Mouse (Mus musculus) kidney, adult 18-20 months (tissue): ENCODE results near the gene Oca2.
A peak's percentile ranks its signal among the peaks of the same experiment; 100 is the strongest.

ENCODE experiments used
- DNase-seq: peaks from one replicate; pipeline ENCODE4 v3.0.0; 2021

The Oca2 gene

DNA sequence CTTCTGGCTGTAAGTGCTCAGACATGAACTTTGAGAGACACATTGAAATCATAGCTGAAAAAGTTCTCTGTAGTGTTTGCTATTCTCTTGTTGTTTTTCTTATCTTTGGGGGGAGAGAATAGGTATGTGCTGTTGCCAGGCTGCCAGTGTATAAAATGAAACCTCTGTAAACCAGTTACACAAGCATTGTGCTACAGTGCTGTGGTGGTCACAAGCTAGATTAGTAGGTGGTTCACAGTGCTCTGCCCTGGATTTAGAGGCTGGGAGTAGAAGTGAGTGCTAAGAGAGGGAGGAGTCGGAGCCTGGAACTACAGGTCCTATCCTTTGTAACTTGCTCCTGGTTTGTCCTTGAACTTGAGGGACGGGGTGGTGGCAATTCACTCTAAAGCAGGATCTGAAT is 148.7 kb downstream of the Oca2 start:
- no peak for DNase-seq

DNA sequence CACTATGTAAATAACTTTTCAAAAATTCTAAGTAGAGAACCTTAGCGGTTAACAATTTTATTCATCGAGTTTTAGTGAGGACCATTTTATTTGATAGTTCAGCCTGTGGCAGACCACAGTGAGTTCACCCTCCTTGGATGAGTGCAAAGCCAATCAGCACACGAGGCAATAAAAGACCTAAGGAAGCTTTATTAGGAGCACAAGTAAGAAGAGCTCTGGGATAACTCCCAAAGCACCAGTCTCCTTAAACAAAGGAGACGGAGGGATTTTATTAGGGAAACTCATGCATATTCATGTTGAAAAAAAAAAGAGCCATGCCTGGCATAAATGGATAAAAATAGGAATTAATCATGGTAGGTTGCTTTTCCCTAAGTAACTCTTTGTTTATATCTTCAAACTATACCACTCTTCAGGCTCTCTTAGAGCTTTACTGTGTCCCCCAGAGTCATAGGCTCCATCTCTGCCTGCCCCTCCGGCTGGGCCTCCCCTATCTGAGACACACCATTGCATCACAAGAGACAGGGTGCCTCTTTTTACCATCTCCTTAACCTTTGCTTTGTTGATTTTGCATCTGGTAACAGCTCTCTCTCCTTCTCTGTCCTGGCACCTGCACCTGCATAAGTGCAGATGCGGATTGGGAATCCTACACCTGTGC is 178.7 kb downstream of the Oca2 start:
- no peak for DNase-seq

DNA sequence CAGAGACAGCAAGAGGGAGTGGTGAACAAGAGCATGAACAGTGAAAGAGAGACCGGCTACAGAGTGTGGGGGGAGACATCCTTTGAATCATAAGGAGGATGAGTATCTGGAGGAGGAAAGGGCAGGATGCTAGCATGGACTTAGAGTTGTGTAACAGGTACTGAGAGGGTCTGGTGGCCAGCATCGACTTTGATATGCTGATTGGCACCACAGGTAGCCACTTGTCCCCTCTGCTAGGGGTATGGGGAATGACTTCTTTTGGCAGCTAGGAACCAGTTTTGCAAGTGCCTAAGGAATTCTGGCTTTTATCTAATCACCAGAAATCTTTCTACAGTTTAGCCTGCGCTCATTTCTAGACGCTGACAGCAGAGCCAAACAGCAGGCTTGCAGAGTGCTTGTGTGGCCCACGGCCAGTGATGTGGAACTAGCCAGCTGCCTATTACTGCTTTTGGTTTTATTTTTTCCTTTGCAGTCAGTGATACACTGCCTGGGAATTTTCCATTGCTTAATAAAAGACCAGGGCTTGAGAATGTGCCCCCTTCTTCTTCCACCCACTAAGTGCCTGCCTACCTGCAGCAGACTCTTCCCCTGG is 179.8 kb downstream of the Oca2 start:
- DNase-seq = peak; percentile 3

DNA sequence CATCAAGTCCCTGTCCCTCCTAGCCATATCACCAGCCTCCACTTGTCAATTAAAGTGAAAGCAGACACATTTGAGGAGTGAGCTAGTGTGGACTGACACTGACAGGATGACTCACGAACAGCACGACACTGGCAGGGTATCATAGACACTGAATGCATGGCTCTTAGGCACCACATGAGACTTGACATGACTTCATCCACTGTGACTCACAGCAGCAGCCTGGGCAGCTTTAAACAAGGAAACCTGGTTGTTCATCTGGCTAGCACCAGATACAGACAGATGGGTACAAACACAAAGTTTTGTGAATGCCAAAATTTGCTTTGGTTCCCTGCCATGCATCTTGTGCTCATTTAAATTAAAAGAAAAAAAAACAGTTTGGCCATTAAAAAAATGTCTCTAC is 182.4 kb downstream of the Oca2 start:
- no peak for DNase-seq

DNA sequence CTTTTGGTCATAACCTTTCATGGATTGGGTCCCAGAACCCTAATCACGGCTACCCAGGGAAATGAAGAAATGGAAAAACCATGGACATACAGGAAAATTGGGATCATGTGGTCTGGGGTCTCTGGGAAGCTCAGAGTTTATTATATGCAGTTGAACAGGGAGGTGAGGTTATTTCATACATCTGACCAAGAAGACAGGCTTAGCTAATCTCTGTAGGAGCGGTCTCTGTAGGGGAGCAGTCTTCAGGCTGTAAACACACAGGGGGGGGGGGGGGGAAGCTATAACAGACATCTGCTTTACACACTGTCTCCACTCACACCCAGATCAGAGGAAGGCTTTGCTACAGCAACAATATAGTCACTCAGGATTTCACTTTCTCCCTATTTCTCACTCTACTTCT is 184.0 kb downstream of the Oca2 start:
- DNase-seq = no peak

DNA sequence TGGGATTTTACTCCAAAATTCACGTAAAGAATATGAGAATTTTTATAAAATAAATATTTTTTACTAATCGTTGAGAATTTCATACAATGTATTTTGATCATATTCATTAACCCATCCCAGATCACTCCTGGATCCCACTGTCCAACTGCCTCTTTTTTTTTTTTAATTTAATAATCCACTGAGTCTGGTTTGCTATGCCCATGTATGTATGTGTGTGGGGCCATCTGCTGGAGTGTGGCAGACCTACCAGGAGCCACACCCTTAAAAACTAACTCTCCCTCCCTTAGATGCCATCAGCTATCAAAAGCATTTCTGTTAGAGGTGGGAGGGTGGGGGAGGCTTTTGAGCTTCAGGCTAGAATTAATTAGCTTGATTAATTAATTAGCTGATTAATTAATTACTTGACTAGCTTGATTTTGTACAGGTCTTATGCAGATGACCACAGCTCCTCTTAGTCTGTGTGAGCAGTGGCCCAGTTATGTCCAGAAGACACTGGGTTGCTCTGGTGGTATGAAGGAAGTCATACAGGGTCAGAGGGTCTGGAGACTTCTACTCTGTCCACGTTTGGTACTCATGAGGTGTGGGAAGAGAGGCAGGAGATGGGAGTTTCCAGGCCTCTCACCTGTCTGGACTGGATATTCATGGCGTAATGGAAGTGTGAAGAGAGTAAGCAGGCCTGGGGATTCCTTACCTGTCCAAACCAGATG is 221.4 kb downstream of the Oca2 start:
- no peak for DNase-seq

DNA sequence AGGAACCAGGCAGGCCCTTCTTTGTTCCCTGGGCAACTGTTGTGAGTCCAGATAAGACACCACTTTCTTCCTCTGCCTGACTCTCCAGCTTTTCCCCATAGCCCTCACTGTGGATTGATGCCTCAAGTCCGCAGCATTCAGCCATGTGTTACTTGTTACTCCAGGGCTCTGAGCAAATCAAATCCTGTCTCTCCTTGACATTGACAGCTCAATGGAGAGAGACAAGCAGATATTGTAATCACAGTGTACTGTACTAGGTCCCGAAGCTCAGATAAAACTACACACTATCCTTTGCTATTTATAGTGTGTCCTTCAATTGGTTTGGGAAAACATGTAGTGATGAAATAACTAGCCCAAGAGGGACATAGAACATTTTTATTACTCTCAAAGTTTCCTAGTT is 258.7 kb downstream of the Oca2 start:
- DNase-seq = no peak

DNA sequence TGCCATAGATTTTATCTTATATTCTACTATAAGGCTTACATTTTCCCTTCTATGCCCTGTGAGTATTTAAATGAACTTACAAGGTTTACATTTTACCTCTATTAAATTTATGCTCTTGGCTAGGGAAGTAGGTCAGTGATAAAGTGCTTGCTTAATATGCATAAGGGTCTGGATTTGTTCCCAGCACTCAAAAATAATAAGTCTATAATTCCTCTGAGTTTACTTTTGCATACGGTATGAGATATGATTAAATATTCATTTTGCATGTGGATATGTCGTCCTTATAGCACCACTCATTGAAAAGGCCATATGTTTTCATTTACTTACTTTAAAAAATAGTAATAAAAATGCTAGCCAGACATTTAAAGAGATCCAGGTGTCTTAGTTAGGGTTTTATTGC is 259.8 kb downstream of the Oca2 start:
- no peak for DNase-seq

DNA sequence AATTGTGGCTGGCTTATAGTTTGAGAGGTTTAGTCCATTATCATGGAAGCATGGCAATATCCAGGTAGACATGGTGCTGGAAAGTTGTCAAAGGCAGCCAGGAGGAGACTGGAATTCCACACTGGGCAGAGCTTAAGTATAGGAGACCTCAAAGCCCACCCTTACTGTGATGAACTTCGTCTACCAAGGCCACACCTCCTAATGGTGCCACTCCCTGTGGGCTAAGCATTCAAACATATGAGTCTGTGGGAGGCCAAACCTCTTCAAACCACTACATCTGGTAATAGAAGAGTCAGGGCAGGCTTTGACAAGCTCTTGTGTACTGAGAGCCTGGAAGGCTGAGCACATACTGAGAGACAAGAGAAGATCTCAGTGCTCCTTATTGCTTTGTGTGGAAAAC is 260.2 kb downstream of the Oca2 start:
- DNase-seq = no peak

DNA sequence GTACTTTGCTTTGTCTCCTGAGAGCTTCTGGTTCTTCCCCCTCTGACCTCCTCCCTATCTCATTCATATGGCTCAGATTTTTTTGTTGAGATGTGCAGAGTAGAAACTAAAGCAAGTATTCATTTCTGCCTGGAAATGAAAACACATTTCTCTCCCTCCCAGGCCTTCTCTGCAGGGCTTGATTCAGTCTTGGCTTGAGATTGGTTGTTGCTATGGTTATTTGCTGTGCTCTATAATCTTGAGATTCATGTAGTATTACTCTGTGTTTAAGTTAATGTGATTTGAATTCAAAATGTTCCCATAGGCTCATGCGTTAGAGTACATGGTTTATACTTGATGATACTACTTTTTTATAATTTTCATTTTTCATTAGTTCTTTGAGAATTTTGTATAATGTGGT is 260.9 kb downstream of the Oca2 start:
- no peak for DNase-seq

DNA sequence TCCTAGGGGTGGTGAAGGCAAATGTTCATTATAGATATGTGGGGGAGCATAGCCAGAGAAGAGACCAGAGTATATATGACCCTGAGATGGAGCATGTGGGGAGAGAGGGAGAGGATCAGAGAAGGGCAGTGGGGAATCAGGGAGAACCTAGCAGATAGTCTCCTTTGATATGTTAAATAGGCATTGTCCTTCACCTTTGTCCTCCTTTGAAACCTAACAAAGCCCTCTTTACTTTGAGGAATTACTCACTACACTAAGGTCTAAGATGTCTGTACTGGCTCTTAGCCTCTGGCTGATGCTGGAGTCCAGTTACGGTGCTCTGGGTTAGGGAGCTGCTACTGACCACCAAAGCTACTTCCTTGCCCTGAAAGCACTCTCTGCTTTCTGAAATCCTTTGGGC is 279.0 kb downstream of the Oca2 start:
- no peak for DNase-seq

DNA sequence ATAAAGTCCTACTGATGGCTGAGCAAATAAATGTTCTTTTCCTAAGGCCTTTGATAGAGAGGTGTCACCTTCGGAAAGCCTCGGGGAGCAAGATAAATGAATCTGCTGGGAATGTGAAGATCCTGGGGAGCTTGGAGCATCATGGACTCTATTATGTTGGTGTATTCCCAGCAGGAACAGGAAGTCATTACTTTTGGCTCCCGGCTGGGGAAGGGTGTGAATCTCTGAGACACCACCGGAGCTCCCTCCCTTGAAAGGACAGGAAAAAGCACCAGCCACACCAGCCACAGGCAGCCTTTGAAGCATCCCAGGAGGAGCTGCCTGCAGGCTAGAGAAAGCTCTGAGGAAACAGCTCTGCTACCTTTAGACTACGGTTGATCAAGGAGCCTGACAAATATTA is 280.2 kb downstream of the Oca2 start:
- no peak for DNase-seq

DNA sequence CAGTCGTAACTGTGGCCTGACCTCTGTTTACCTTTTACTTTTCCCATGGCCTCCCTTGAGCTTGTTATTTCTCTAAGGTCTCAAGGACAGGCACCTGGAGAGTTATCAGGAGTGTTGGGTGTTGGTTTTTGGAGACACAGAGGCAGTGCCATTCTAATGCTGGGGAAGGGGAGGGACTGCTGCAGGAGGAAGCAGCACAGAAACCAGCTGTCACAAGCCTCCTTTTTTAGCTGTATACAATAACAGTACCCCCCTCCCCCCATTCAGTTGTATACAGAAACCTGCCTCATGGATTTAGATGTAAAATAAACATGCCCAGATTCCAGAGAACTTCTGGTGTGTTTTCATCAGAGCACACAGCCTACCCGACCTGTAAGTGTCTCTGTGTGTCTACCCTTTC is 295.3 kb downstream of the Oca2 start:
- no peak for DNase-seq

DNA sequence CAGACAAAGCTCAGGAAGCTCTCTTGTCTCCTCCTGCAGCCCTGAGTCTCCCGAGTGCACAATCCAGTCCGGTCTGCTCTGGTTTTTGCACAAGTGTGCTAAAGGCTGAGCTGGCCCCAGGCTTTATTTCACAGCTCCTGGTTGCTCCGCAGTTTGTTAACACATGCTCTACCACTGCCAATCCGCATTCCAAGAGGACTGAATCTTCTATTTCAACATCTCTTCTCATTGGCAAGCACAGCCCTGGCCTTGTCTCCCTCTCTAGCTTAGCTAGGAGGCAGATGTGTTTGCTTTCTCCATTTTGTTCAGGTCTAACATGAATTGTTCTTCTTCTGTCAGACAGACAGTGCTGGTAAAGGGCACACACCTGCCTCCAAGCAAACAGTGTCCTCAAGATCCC is 309.7 kb downstream of the Oca2 start:
- no peak for DNase-seq

DNA sequence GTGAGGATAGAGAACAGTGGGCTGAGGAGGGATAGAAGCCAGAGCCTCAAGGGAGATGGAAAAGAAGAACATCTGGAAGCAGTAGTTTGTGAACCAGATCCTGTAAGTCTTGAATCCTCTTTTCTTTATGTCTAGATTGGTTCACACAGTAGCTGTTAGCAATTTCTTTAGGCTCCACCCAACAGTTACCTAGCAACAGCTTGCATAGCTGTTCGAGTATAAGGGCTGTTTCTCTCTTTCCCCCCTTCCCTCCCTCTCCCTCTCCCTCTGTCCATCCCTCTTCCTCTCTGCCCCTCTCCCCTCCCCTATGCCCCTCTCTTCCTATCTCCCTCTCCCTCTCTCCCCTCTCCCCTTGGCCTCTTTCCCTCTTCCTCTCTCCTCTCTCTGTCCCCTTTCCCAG is 312.2 kb downstream of the Oca2 start:
- DNase-seq = no peak
